Mouse (Mus musculus) heart, embryonic 14.5 days (tissue): ENCODE data around the gene Dnah5. TPM values are rescaled to one million over a fixed set of nuclear protein-coding genes. Genes with fewer than 3 reads are reported as not detected.

Source experiments
- ATAC-seq: fragments of 200-750 bp; cut with Nextera tagmentation; 2 replicates; pipeline ENCODE4 v1.8.0; 2017; ENCODE audit warnings: low read depth, moderate TSS enrichment; ENCODE audit not compliant: insufficient number of reproducible peaks, insufficient read depth, low FRiP score
- H3K27ac ChIP-seq, 2 experiments: fragments of 200-500 bp in 1 of 2; fragments of 300-500 bp in 1 of 2; sonication (generic) in 1 of 2; replicated peaks in 1 of 2; 2 replicates each; pipeline ENCODE4 v1.5.1; 2012 to 2014; ENCODE audit warnings: low read depth in 2 of 2, low read length in 2 of 2, control low read depth in 1 of 2, mild to moderate bottlenecking in 1 of 2, mixed read lengths in 1 of 2; ENCODE audit not compliant: control insufficient read depth in 1 of 2, insufficient read depth in 1 of 2
- H3K27me3 ChIP-seq: fragments of 300-500 bp; sonication (generic); 2 replicates; pipeline ENCODE4 v1.6.1; 2014; ENCODE audit warnings: mild to moderate bottlenecking, low read length, control low read depth; ENCODE audit not compliant: control insufficient read depth, insufficient read depth
- H3K36me3 ChIP-seq: fragments of 300-500 bp; sonication (generic); 2 replicates; pipeline ENCODE4 v1.6.1; 2014; ENCODE audit warnings: mild to moderate bottlenecking, control low read depth, low read length, mixed read lengths; ENCODE audit not compliant: control insufficient read depth, insufficient read depth
- H3K4me1 ChIP-seq, 2 experiments: fragments of 200-500 bp in 1 of 2; fragments of 300-500 bp in 1 of 2; sonication (generic) in 1 of 2; 2 replicates each; pipeline ENCODE4 v1.6.1; 2012 to 2014; ENCODE audit warnings: low read length in 2 of 2, control low read depth in 1 of 2, mixed read lengths in 1 of 2; ENCODE audit not compliant: control insufficient read depth in 2 of 2, insufficient read depth in 2 of 2
- H3K4me2 ChIP-seq: fragments of 300-500 bp; sonication (generic); 2 replicates; pipeline ENCODE4 v1.6.1; 2014; ENCODE audit warnings: mild to moderate bottlenecking, low read length
- H3K4me3 ChIP-seq, 2 experiments: fragments of 200-500 bp in 1 of 2; fragments of 300-500 bp in 1 of 2; sonication (generic) in 1 of 2; 2 replicates each; pipeline ENCODE4 v1.5.1; 2012 to 2014; ENCODE audit warnings: low read length in 2 of 2, mild to moderate bottlenecking in 2 of 2, control low read depth in 1 of 2, low read depth in 1 of 2, moderate library complexity in 1 of 2; ENCODE audit not compliant: control insufficient read depth in 1 of 2, insufficient read depth in 1 of 2
- H3K9ac ChIP-seq: fragments of 300-500 bp; sonication (generic); 2 replicates; pipeline ENCODE4 v1.6.1; 2014; ENCODE audit warnings: mild to moderate bottlenecking, low read length
- H3K9me3 ChIP-seq: fragments of 300-500 bp; sonication (generic); 2 replicates; pipeline ENCODE4 v1.6.1; 2016; ENCODE audit warnings: low read length, control low read depth; ENCODE audit not compliant: control insufficient read depth
- WGBS: fragments of 180-500 bp; shearing (Covaris S2); extraction: QIAGEN DNeasy Blood & Tissue Kit; methylation state at CpG from one replicate; pipeline ENCODE4 v1.1.7; 2014; 5-methylcytosine and 5-hydroxymethylcytosine counted together
- polyA plus RNA-seq: library from polyadenylated mRNA; unstranded; fragments of >200 nt; fragmentation: Nextera tagmentation; extraction: Ambion mirVana; gene quantifications from 2 replicates; pipeline ENCODE4 v1.2.1, GENCODE M21; 2014

Dnah5 gene
- polyA plus RNA-seq, 1 experiment from 2014 or later = not detected

- Histone ChIP-seq H3K9ac (no peak overlapping the region), H3K9me3 (no peaks in the 10 kb centered on the region), H3K4me3 (no peak overlapping the region), H3K36me3 (no peaks in the 10 kb centered on the region), H3K27ac (no peak overlapping the region), H3K4me2 (no peak overlapping the region), H3K4me1 (no peaks in the 10 kb centered on the region), H3K27me3 (no peaks in the 10 kb centered on the region)
- ATAC-seq = no peak
- 84% methylated on average over 6 of the region's 6 CpGs for WGBS
Measured at GRCm38 (mm10) chr15:28179556-28179955, 24.0 kb upstream of the Dnah5 start.

GRCm38 (mm10) chr15:28181862-28182261, 21.7 kb upstream of the Dnah5 start:
- Histone ChIP-seq H3K9ac (peak overlapping the region; percentile 50), H3K4me2 (peak overlapping the region; percentile 78)
- no peak for ATAC-seq

GRCm38 (mm10) chr15:28182567-28182966, 21.0 kb upstream of the Dnah5 start:
- H3K9me3 ChIP-seq = no peaks in the 10 kb centered on the region
- ATAC-seq = no peak
- 48% methylated on average over 3 of the region's 3 CpGs for WGBS

More at GRCm38 (mm10) chr15:28181862-28182261, 21.7 kb upstream of the Dnah5 start:
- Histone ChIP-seq H3K27ac (no peak overlapping the region), H3K9me3 (no peaks in the 10 kb centered on the region), H3K4me1 (no peaks in the 10 kb centered on the region), H3K4me3 (peak overlapping the region; percentile 25 to 36), H3K36me3 (no peaks in the 10 kb centered on the region), H3K27me3 (no peaks in the 10 kb centered on the region)
- WGBS = 10% methylated on average over 10 of the region's 10 CpGs

GRCm38 (mm10) chr15:28187472-28188360, 15.8 kb upstream of the Dnah5 start:
- Histone ChIP-seq H3K9me3 (no peaks in the 10 kb centered on the region), H3K4me1 (no peaks in the 10 kb centered on the region), H3K27me3 (no peaks in the 10 kb centered on the region), H3K9ac (no peak overlapping the region), H3K27ac (no peak overlapping the region), H3K36me3 (no peaks in the 10 kb centered on the region), H3K4me3 (no peak overlapping the region), H3K4me2 (peak overlapping the region; percentile 7; the same call in 1 of the 2 replicates)
- ATAC-seq = no peak
- 23% methylated on average over 22 of the region's 22 CpGs for WGBS

More at GRCm38 (mm10) chr15:28182567-28182966, 21.0 kb upstream of the Dnah5 start:
- no peak overlapping the region for H3K27ac ChIP-seq
- no peak overlapping the region for H3K9ac ChIP-seq
- no peaks in the 10 kb centered on the region for H3K27me3 ChIP-seq
- no peak overlapping the region for H3K4me3 ChIP-seq
- no peaks in the 10 kb centered on the region for H3K36me3 ChIP-seq
- no peaks in the 10 kb centered on the region for H3K4me1 ChIP-seq
- H3K4me2 ChIP-seq = no peak overlapping the region

GRCm38 (mm10) chr15:28188361-28189011, 15.1 kb upstream of the Dnah5 start:
- Histone ChIP-seq H3K4me1 (no peaks in the 10 kb centered on the region), H3K4me2 (no peak overlapping the region), H3K27me3 (no peaks in the 10 kb centered on the region), H3K4me3 (no peak overlapping the region), H3K9ac (no peak overlapping the region), H3K9me3 (no peaks in the 10 kb centered on the region), H3K27ac (no peak overlapping the region), H3K36me3 (no peaks in the 10 kb centered on the region)
- no peak for ATAC-seq
- 66% methylated on average over 11 of the region's 11 CpGs for WGBS

GRCm38 (mm10) chr15:28189668-28190067, 13.9 kb upstream of the Dnah5 start:
- Histone ChIP-seq H3K9ac (no peak overlapping the region), H3K27me3 (no peaks in the 10 kb centered on the region), H3K9me3 (no peaks in the 10 kb centered on the region), H3K4me1 (no peaks in the 10 kb centered on the region), H3K27ac (no peak overlapping the region), H3K36me3 (no peaks in the 10 kb centered on the region), H3K4me2 (peak overlapping the region; percentile 41), H3K4me3 (no peak overlapping the region)
- no peak for ATAC-seq
- 34% methylated on average over 12 of the region's 12 CpGs for WGBS

- H3K4me3 ChIP-seq = no peak overlapping the region
- no peaks in the 10 kb centered on the region for H3K36me3 ChIP-seq
- H3K27ac ChIP-seq = no peak overlapping the region
- no peak for ATAC-seq
- H3K4me2 ChIP-seq = no peak overlapping the region
- no peaks in the 10 kb centered on the region for H3K4me1 ChIP-seq
- H3K9me3 ChIP-seq = no peaks in the 10 kb centered on the region
- 48% methylated on average over 4 of the region's 4 CpGs for WGBS
- no peak overlapping the region for H3K9ac ChIP-seq
- H3K27me3 ChIP-seq = no peaks in the 10 kb centered on the region
Measured at GRCm38 (mm10) chr15:28198609-28199008, 4.9 kb upstream of the Dnah5 start.
